Mouse (Mus musculus) olfactory bulb, adult 2 months (tissue): Measurements from ENCODE around the gene Ube2dnl2.

Experiments
- CTCF ChIP-seq: fragments of 200-500 bp; IDR thresholded peaks from 2 replicates; pipeline ENCODE4 v1.5.1; 2012; ENCODE audit warnings: low read depth, mild to moderate bottlenecking, low read length, moderate library complexity; ENCODE audit not compliant: insufficient read depth
- POLR2A ChIP-seq: fragments of 200-500 bp; IDR thresholded peaks from 2 replicates; pipeline ENCODE4 v1.6.1; 2012; ENCODE audit warnings: mild to moderate bottlenecking, low read depth, low read length, moderate library complexity; ENCODE audit not compliant: insufficient read depth

DNA sequence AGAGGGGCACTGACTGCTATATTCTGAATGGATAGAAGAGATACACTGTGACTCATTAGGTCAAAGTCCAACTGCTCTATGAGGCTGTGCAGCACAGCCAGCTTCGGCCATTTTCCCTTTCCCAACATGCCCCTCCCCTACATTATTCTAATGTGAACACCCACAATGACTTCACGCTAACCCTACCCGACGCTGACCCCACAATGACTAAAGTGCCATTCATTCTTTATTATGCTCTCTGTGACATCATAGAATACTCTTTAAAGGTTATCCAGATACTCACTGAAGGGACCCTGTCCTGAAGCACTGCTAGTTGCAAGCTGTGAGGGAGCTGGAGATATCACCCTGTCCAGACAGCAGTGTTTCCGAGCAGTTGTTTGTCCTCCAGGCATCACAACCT, 2.7 kb upstream of the Ube2dnl2 start, which contains the start of gene Ube2dnl1:
- TF ChIP-seq POLR2A = no peak
- no peak for TF ChIP-seq CTCF
